Mouse (Mus musculus) intestine, embryonic 15.5 days (tissue): Measurements from ENCODE around the gene Ccdc151. TPM values are rescaled to one million over a fixed set of nuclear protein-coding genes. Genes with fewer than 3 reads are reported as not detected.

Source experiments
- ATAC-seq: fragments of 200-750 bp; cut with Nextera tagmentation; 2 replicates; pipeline ENCODE4 v1.8.0; 2017; ENCODE audit warnings: moderate TSS enrichment, moderate library complexity
- H3K27ac ChIP-seq: fragments of 300-500 bp; sonication (generic); 2 replicates; pipeline ENCODE4 v1.5.1; 2015; ENCODE audit warnings: mild to moderate bottlenecking, inconsistent platforms
- H3K27me3 ChIP-seq: fragments of 300-500 bp; sonication (generic); replicated peaks from 2 replicates; pipeline ENCODE4 v1.6.1; 2015; ENCODE audit warnings: inconsistent platforms
- H3K36me3 ChIP-seq: fragments of 300-500 bp; sonication (generic); 2 replicates; pipeline ENCODE4 v1.6.1; 2015; ENCODE audit warnings: inconsistent platforms
- H3K4me1 ChIP-seq: fragments of 300-500 bp; sonication (generic); replicated peaks from 2 replicates; pipeline ENCODE4 v1.6.1; 2015; ENCODE audit warnings: inconsistent platforms
- H3K4me2 ChIP-seq: fragments of 300-500 bp; sonication (generic); replicated peaks from 2 replicates; pipeline ENCODE4 v1.6.1; 2015; ENCODE audit warnings: mild to moderate bottlenecking, inconsistent platforms
- H3K4me3 ChIP-seq: fragments of 300-500 bp; sonication (generic); replicated peaks from 2 replicates; pipeline ENCODE4 v1.5.1; 2015; ENCODE audit warnings: inconsistent platforms
- H3K9ac ChIP-seq: fragments of 300-500 bp; sonication (generic); 2 replicates; pipeline ENCODE4 v1.6.1; 2015; ENCODE audit warnings: inconsistent platforms
- H3K9me3 ChIP-seq: fragments of 300-500 bp; sonication (generic); 2 replicates; pipeline ENCODE4 v1.6.1; 2016; ENCODE audit warnings: inconsistent platforms
- WGBS: fragments of 180-500 bp; shearing (Covaris S2); methylation state at CpG from one replicate; pipeline ENCODE4 v1.1.7; 2015; 5-methylcytosine and 5-hydroxymethylcytosine counted together
- polyA plus RNA-seq: library from polyadenylated mRNA; unstranded; fragments of >200 nt; fragmentation: Nextera tagmentation; extraction: Ambion mirVana; gene quantifications from 2 replicates; pipeline ENCODE4 v1.2.1, GENCODE M21; 2015

Ccdc151 gene
- polyA plus RNA-seq, 1 experiment from 2014 or later, result 0.50 TPM

DNA sequence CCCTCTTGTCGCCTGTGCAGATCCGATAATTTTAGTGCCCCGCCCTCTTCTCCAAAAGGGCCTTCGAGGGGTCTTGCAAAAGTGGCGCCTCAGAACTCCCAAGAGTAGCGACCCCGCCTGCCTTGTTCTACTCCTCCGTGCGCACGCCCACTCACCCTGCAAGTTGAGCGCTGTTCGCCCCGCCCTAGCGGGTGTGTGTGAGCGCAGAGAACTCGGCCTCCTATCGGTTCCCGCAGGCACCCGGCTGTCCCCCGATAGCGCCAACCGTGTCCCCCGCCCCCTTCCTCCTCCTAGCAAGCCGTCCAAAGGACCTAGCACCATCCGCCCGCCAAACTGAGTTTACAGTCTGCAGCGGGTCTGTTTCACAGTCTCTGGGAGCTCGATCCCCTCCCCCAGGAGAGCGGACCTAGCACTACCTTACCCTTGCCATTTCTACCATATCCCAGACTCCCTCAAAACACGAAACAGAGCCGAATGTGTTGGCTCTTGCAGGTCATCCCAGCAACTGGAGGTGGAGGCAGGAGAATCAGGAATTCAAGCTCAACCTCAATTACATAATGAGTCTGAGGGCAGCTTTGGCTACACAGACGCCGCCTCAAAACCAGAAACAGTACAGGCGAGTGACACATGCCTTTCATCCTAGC is 39.9 kb downstream of the Ccdc151 start:
- peaks cover 41% of the 10 kb centered on the region for H3K27me3 ChIP-seq
- 3% methylated on average over 34 of the region's 34 CpGs for WGBS
- H3K4me3 ChIP-seq, result peak overlapping the region; percentile 40
- H3K4me1 ChIP-seq, result peaks cover 26% of the 10 kb centered on the region
- peak overlapping the region; percentile 35 for H3K9ac ChIP-seq
- no peaks in the 10 kb centered on the region for H3K36me3 ChIP-seq
- H3K4me2 ChIP-seq, result peak overlapping the region; percentile 95
- H3K9me3 ChIP-seq, result no peaks in the 10 kb centered on the region
- ATAC-seq, result peak; percentile 87
- no peak overlapping the region for H3K27ac ChIP-seq

DNA sequence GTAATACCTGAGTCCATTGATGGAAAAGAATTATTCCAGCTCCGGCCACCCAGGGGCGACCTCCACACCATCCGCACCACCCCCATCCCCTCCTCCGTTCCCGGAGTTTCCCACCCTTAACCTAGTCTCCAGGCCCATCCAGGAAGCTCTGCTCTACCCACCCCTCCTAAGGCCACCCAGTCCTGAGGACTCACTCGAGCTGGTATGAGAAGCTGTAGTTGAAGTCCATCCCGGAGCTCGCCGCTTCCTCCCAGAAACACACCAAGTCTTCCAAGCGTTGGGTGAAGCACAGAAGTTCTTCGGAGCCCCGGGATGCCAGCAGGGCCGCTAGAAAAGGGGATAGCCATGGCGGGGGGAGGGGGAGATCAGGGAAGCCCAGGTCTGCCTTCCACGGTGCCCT is 40.4 kb downstream of the Ccdc151 start:
- peaks cover 26% of the 10 kb centered on the region for H3K4me1 ChIP-seq
- H3K36me3 ChIP-seq, result no peaks in the 10 kb centered on the region
- H3K9me3 ChIP-seq, result no peaks in the 10 kb centered on the region
- peak overlapping the region; percentile 95 for H3K4me2 ChIP-seq
- H3K27me3 ChIP-seq, result peaks cover 41% of the 10 kb centered on the region
- peak overlapping the region; percentile 35 for H3K9ac ChIP-seq
- 1% methylated on average over 15 of the region's 15 CpGs for WGBS
- H3K27ac ChIP-seq, result no peak overlapping the region
- ATAC-seq, result peak; percentile 48
- peak overlapping the region; percentile 40 for H3K4me3 ChIP-seq

DNA sequence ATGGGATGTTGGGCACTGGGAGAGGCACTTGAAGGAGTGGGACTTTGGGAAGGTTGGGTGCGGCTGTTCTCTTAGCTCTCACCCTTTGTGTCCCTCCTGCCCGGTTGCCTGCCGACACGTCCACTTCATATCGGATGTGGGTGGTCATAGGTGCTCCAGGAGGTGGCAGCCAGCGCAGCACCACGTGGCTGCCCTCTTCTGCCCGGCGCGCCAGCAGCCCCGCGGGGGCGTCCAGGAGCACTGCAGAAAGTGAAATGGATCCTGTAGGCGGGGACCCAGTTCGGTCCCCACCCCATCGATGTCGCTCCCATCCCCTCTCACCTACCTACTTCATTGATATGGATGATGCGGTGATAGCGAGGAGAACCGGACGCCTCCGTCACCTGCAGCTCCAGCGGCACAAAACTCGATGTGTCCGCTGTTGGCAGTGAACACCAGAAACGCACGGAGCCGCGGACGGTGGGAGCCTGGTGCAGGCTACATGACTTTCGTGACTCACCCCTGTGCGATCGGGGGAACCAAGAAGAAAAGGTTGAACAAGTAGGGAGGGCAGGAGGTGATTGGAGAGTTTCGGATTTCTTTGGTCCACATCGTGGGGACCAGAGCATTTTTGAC is 41.0 kb downstream of the Ccdc151 start:
- Histone ChIP-seq H3K9me3 (no peaks in the 10 kb centered on the region), H3K4me1 (peaks cover 27% of the 10 kb centered on the region), H3K9ac (no peak overlapping the region), H3K27me3 (peaks cover 41% of the 10 kb centered on the region), H3K27ac (no peak overlapping the region), H3K4me3 (peak overlapping the region; percentile 40), H3K4me2 (peak overlapping the region; percentile 95), H3K36me3 (no peaks in the 10 kb centered on the region)
- 3% methylated on average over 35 of the region's 35 CpGs for WGBS
- ATAC-seq, result no peak

DNA sequence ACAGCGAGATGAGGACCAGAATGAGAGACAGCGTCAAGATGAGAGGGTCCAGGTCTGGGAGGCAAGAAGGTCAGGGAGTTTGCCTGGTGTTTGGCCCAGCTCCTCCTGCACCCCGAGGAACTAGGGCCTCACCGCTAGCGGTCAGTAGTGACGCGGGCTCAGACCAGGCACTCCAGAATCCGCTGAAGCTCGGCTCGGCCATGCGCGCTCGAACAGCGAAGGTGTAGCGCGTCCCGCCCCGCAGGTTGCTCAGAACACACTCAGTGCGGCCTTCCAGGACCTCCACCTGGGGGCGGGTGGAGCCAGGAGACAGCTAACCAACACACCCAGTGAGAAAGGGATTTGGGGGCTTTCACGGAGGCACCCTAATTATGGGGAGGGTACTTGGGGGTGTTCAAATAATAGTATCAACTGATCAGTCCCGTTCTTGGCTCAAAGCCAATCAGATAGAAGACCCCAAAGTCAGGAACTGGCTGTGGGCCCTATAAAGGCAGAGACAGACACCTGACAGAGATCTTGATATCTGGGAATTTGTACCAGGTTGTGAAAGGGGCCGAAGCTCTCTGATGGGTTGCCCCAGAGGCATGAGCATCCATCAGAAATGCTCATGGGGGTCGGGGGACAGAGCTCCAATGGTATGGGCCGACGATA is 41.8 kb downstream of the Ccdc151 start:
- H3K27me3 ChIP-seq, result peaks cover 41% of the 10 kb centered on the region
- no peak for ATAC-seq
- H3K36me3 ChIP-seq, result no peaks in the 10 kb centered on the region
- 0 out of 2 replicates have a peak overlapping the region, but pooled peaks have one; percentile 0 for H3K4me3 ChIP-seq
- no peak overlapping the region for H3K27ac ChIP-seq
- H3K9me3 ChIP-seq, result no peaks in the 10 kb centered on the region
- H3K9ac ChIP-seq, result no peak overlapping the region
- H3K4me2 ChIP-seq, result peak overlapping the region; percentile 95; the same call in 1 of the 2 replicates
- 10% methylated on average over 26 of the region's 26 CpGs for WGBS
- H3K4me1 ChIP-seq, result peaks cover 29% of the 10 kb centered on the region

DNA sequence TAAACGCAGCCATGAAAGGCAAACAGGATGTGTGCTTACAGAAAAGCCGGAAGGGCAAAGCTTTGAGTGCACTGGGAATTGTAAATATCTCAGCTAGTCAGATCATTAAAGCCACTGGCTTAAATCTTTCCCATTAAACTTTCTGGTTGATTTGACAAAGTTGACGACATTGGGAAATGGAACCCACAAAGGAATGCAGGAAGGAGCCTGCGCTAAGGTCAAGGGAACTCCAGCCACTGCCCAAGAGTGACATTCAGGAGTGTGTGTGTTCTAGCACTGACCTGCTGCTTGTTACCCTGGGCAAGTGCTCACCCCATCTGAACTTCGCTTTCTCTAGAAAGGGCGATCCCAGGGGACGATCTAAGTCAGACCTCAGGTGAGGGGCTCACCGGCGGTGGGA is 42.3 kb downstream of the Ccdc151 start:
- peaks cover 29% of the 10 kb centered on the region for H3K4me1 ChIP-seq
- no peak overlapping the region for H3K9ac ChIP-seq
- no peak overlapping the region for H3K4me2 ChIP-seq
- H3K27ac ChIP-seq, result no peak overlapping the region
- H3K36me3 ChIP-seq, result no peaks in the 10 kb centered on the region
- no peak for ATAC-seq
- no peaks in the 10 kb centered on the region for H3K9me3 ChIP-seq
- H3K27me3 ChIP-seq, result peaks cover 41% of the 10 kb centered on the region
- H3K4me3 ChIP-seq, result no peak overlapping the region
- 48% methylated on average over 9 of the region's 9 CpGs for WGBS

DNA sequence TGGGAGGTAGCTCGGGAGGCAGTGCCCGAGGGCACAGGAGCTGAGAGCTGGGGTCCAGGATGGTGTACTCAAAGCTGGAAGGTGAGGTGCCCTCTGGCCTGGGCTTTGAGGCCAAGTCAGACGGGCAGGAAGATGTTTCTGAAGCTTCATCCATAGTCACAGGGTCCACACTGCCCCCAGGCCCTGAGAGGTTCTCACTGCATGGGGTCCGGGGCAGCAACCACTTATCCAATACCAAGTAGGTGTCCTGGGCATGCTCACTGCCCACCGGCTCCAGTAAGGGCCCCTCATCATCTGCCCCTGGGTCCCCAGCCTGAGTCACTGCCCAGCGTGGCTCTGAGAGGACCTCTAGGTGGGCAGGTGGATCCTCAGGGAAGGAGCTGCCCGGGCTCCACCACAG is 43.2 kb downstream of the Ccdc151 start:
- Histone ChIP-seq H3K27ac (no peak overlapping the region), H3K4me1 (peaks cover 29% of the 10 kb centered on the region), H3K36me3 (no peaks in the 10 kb centered on the region), H3K9me3 (no peaks in the 10 kb centered on the region), H3K9ac (no peak overlapping the region), H3K4me2 (no peak overlapping the region), H3K4me3 (no peak overlapping the region), H3K27me3 (peaks cover 41% of the 10 kb centered on the region)
- WGBS, result 87% methylated on average over 7 of the region's 7 CpGs
- no peak for ATAC-seq

DNA sequence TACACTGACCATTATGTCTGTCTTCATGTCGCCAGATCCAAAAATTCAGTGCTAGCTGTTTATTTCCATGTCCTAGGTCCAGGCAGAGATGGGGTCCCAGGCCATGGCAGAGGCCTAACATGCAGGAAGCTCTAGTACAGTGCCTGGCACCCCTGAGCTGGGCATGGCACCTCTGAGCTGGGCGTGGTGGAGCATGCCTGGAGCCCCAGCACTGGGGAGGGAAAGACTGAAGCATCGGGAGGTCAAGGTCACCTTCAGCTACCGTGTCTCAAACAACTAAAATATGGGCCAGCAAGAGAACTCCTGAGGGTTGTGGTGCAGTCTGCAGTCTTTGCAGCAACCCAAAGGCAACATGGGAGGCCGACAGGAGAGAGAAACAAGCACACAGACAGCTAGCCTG is 44.1 kb downstream of the Ccdc151 start:
- no peaks in the 10 kb centered on the region for H3K36me3 ChIP-seq
- no peak for ATAC-seq
- H3K4me3 ChIP-seq, result no peak overlapping the region
- H3K27me3 ChIP-seq, result peaks cover 36% of the 10 kb centered on the region
- 76% methylated on average over 5 of the region's 5 CpGs for WGBS
- H3K9me3 ChIP-seq, result no peaks in the 10 kb centered on the region
- no peak overlapping the region for H3K27ac ChIP-seq
- no peak overlapping the region for H3K4me2 ChIP-seq
- H3K4me1 ChIP-seq, result peaks cover 27% of the 10 kb centered on the region
- H3K9ac ChIP-seq, result no peak overlapping the region

DNA sequence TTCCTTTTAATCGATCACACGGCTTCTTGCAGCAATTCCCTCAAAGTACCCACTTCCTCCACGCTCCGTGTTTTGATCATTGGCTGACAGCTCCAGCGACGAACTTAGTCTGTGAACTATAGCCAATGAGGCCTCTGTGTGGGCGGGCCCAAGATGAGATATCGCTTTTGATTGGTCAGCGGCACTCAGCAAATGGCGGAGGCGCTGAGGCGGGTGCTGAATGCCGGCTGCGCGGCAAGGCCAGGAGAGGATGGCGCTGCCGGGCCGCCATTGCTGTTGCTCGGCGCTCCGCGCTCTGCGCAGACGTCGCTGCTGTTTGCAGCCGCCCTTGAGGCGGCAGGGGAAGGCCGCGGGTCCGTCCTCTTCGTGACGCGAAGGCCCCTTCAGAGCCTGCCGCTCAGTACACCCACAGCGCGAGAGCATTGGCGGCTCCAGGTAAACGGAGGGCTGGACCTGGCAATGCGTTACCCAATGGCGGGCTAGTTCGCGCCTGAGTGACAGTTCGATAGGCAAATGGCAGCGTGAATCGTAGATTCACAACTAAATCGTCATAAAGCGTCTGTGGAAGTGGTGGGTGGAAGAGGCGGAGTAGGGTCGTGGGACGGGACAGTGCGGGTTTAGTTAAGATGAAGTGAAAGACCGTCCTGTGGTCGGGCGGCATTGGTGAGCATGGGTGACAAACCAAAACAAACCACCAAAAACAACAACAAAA is 46.7 kb downstream of the Ccdc151 start, which contains the start of gene Swsap1:
Swsap1 (plus strand) TSS at position 186 of the 712 bp plus-strand sequence.
- Histone ChIP-seq H3K36me3 (no peaks in the 10 kb centered on the region), H3K9ac (peak within 1 kb of the TSS; percentile 93), H3K9me3 (no peaks in the 10 kb centered on the region), H3K4me1 (peaks cover 8% of the 10 kb centered on the region), H3K27ac (peak within 1 kb of the TSS; percentile 95), H3K4me3 (peak within 1 kb of the TSS; percentile 83), H3K4me2 (peak within 1 kb of the TSS; percentile 69), H3K27me3 (peaks cover 14% of the 10 kb centered on the region)
- WGBS, result under 1% methylated on average over 54 of the region's 54 CpGs
- ATAC-seq, result peak; percentile 99

DNA sequence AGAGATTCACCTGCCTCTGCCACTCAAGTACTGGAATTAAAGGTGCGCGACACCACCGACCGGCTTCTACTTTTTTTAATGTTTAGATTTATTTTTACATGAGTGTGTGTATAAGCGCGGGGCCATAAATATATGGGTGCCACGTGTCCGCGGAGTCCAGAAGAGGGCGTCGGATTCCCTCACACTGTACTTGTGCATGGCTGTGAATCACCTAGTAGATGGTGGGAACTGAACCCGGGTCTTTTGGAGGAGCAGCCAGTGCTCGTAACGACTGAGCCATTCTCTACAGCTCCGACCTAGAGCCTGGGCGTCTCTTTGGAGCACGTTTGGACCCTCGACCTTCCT is 47.2 kb downstream of the Ccdc151 start:
- Histone ChIP-seq H3K4me3 (peak overlapping the region; percentile 83), H3K4me2 (peak overlapping the region; percentile 69), H3K4me1 (peaks cover 3% of the 10 kb centered on the region; the same call in 1 of the 2 replicates), H3K9ac (peak overlapping the region; percentile 93), H3K36me3 (no peaks in the 10 kb centered on the region), H3K27me3 (peaks cover 9% of the 10 kb centered on the region), H3K9me3 (no peaks in the 10 kb centered on the region), H3K27ac (peak overlapping the region; percentile 75)
- ATAC-seq, result peak; percentile 72
- 1% methylated on average over 18 of the region's 18 CpGs for WGBS

DNA sequence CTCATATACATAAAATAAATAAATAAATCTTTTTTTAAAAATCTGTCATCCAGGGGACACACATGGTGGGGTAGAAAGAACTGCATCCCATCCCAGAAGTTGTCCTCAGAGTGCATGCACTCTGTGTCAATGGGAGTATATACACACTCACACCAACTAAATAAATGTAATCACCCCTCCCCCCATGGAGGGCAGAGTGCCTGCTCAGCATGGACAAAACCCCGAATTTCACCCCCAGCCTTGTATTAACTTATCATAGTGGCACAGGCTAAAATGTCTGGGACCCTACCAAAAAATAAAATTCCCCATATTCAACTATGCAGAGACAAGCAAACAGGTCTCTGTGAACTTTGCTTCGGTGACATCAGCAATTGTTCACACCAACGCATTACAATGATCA is 47.8 kb downstream of the Ccdc151 start:
- Histone ChIP-seq H3K4me2 (peak overlapping the region; percentile 69), H3K27me3 (peaks cover 6% of the 10 kb centered on the region), H3K4me1 (0 out of 2 replicates have a peak, but pooled peaks cover 3% of the 10 kb centered on the region), H3K36me3 (no peaks in the 10 kb centered on the region), H3K9ac (no peak overlapping the region), H3K4me3 (no peak overlapping the region), H3K27ac (no peak overlapping the region), H3K9me3 (no peaks in the 10 kb centered on the region)
- WGBS, result 75% methylated on average over 3 of the region's 3 CpGs
- ATAC-seq, result no peak

DNA sequence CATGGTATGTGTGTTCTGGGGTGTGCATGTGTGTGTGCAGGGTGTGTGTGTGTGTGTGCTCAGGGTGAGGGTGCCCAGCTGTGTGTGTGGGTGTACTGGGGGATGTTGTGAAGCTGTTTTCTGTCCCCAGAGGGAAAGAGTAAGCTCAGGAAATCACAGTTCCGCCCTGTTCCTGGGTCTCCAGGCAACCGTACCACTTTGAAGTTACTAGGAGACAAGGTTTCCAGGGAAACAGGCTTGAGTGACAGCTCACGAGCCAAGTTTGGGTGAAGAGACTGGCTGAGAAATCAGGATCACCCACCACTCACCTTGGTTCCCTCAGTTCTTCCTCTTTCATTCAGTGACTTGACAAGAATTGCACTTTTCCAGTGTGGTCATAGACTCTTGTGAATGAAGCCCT is 48.8 kb downstream of the Ccdc151 start:
- Histone ChIP-seq H3K27me3 (no peaks in the 10 kb centered on the region), H3K9ac (no peak overlapping the region), H3K27ac (no peak overlapping the region), H3K4me1 (0 out of 2 replicates have a peak, but pooled peaks cover 3% of the 10 kb centered on the region), H3K4me3 (no peak overlapping the region), H3K4me2 (no peak overlapping the region), H3K9me3 (no peaks in the 10 kb centered on the region), H3K36me3 (no peaks in the 10 kb centered on the region)
- WGBS, result 20% methylated on average over 3 of the region's 3 CpGs
- ATAC-seq, result no peak

DNA sequence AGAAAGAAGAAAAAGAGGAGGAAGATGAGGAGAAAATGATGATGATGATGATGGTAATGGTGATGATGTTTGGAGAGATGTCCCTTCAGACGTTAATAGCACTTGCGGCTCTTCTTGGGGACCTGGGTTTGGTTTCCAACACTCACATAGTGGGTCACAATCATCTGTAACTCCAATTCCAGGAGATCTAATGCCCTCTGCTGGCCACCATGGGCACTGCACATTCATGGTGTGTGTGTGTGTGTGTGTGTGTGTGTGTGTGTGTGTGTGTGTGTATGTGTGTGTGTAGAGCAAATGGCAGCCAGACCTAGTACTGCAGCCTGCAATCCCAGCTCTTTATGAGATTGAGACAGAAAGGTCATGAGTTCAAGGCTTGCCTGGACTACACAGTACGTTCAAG is 50.5 kb downstream of the Ccdc151 start:
- Histone ChIP-seq H3K9me3 (no peaks in the 10 kb centered on the region), H3K9ac (no peak overlapping the region), H3K27me3 (peaks cover 10% of the 10 kb centered on the region; the same call in 1 of the 2 replicates), H3K27ac (no peak overlapping the region), H3K4me2 (no peak overlapping the region), H3K4me1 (0 out of 2 replicates have a peak, but pooled peaks cover 7% of the 10 kb centered on the region), H3K4me3 (no peak overlapping the region), H3K36me3 (no peaks in the 10 kb centered on the region)
- no peak for ATAC-seq
- WGBS, result 72% methylated on average over 3 of the region's 3 CpGs
